Mouse (Mus musculus) c-Kit-positive CD71-negative TER-119-negative erythroid progenitor cells, embryonic 14.5 days (primary cell): ENCODE data around the gene Pde4a.
"Not testable (repeated sequence)": the region's sequence is repeated elsewhere in the genome, so short reads cannot be mapped to it uniquely, and the experiment has no call there.

Source experiments
- DNase-seq: peaks from one replicate; pipeline ENCODE4 v3.0.0-alpha.2; 2013; ENCODE audit warnings: low read depth

Gene Pde4a

DNA sequence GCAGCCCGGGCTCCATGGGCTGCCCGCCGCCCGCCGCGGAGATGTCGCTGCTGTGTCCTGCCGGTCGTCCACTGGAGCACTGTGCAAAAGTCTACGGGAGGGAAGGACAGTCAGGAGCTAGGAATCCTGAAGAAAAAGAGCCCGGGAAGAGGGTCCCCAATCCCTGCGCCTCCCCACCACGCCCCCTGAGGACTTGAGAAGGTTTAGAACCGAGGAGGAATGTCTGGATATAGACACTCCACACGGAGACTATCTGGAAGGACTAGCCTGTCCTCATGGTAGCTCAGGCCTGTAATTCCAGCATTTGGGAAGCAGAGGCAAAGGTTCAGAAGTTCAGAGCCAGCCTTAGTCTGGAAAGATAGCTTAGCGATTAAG, 79.6 kb downstream of the Pde4a start:
- DNase-seq = no peak

DNA sequence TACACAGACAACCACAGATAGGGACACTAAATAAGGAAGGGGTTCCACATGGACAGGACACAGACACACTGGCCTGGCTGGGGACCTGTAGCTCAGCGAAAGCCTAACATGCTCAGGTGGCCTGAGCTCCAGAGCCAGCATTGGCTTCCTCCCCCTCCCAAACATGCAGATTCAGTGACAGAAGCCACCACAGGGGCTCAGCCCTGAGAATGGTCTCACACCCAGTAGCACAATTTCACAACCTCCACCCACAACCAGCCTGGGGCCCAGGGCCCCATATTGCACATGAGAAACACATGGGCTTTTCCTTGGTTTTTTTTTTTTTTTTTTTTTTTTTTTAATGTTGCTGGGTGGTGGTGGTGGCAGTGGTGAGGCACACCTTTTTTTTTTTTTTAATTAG, 80.8 kb downstream of the Pde4a start:
- DNase-seq = no peak

DNA sequence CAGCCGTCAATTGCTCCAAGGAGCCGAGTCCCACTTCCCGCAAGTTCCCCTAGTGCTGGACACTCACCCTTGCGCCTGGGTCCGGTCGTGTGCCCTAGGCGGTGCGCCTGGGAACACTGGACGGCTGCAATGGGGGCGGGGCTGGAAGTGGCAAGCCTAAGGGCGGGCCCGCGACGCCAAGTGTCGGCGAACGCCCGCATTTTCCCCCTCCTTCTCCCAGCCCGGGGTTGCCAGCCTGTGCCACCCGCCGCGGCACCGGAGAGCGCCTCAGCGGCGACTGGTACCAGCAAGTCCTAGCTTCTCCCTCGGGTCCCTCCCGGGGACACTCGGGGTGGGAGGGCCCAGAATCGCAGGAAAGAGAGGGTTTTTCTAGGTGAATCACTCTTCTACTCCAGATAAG, 82.8 kb downstream of the Pde4a start, which contains the start of gene S1pr5:
S1pr5 (minus strand) TSS at position 118 of the 400 bp plus-strand sequence.
- no peak for DNase-seq

DNA sequence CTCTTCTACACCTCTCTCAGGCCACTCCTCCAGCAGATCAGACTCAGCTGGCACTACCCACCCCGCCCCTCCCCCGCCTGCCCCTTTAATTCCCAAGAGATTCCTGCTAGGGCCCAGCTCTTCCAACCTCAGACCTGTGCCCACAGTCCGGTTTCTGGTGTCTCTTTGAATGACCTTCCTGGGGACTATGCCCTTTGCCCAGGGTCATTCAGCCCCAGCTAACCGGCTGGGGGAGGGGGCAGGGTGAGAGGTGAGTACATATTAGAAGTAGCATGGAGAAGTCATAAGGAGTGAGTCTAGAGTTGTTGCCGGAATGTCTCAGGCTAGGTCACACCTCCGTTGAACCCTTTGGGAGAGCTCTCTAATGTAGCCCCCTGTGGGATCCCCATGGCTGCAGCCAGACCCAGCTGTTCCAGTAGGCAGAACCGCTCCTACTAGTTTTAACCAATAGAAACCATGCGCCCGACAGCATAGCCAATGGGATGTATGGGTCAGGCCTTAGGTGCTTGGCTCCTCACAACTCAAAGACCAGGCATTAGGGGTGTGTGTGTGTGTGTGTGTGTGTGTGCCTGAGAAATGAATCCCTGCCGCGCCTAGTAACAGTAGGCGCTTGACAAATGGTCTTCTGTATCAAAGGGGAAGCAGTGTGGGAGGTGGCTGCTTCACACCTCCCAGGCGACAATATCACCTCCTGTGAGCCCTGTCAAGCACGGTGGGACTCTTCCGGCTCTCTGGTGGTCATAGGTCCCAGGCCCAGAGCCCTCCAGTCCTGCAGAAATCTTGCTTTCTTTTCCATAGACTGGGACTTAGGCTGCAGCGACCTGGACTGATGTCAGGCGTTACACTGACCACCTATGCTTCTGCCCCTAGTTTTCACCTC, 84.4 kb downstream of the Pde4a start:
- DNase-seq = no peak

DNA sequence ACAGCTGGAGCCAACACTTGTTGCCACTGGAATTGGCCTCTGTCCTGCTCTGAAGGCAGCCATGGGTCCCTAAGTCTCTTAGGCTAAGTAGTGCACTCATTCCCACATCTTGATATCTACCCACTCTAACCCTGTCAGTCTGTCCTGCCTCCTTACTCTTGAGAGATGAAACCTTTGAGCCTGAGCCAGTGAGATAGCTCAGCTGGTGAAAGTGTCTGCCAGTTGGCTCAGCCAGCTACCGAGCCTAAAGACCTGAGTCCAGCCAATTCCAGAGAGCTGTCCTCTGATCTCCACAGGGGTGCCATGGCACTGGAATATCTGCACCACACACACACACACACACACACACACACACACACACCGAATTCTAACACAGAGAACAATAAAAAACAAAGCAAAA, 85.0 kb downstream of the Pde4a start:
- DNase-seq = no peak

DNA sequence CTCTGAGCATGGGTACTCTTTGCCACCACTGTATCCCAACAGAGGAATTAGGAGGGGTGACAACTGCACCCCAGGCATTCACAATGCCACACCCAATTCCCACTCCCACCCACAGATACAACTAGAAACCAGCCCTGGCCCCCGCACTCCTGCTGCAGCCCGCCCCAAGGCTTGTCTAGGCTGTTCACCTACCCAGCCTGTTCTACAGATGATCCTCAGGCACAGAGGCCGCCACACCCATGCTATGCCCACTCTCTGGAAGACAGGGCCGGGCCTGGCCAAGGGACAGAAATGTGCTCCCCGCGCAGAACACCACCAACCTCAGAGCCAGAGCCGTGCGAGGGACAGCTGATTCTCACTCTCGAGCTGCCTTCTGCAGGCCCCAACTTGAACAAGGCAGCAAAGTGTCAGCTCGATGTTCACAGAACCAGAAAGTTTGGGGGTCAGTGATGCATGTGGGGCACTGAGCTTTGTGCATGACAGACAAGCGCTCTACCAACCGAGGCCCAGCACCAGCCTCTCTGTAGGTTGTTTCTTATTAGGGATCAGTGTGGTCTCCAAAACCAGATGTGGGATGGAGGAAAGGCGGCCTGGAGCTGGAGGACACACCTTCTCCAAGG, 85.7 kb downstream of the Pde4a start:
- DNase-seq = no peak

DNA sequence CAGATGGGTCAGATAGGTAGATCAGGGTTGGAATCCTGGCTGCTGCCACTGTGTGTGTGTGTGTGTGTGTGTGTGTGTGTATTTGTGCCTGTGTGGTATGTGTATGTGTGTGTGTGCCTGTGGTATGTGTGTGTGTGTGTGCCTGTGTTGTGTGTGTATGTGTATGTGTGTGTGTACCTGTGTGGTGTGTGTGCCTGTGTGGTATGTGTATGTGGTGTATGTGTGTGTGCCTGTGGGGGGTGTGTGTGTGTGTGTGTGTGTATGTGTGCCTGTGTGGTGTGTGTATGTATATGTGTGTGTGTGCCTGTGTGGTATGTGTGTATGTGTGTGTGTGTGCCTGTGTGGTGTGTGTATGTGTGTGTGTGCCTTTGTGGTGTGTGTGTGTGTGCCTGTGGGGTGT, 89.2 kb downstream of the Pde4a start:
- DNase-seq = no peak

DNA sequence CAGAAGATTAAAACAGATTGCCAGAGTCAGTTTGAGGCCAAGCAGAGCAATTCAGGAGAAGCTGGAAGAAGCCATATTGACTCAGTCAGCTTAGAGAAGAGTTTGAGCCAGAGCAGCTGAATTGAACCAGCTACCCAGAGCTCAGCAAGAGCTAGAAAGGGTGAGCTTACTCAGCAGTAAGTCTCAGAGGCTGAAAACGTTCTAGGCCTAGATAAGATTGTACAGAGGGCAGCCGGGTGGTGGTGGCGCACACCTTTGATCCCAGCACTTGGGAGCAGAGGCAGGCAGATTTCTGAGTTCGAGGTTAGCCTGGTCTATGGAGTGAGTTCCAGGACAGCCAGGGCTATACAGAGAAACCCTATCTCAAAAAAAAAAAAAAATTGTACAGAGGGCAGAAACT, 90.8 kb downstream of the Pde4a start:
- not testable (repeated sequence) for DNase-seq

DNA sequence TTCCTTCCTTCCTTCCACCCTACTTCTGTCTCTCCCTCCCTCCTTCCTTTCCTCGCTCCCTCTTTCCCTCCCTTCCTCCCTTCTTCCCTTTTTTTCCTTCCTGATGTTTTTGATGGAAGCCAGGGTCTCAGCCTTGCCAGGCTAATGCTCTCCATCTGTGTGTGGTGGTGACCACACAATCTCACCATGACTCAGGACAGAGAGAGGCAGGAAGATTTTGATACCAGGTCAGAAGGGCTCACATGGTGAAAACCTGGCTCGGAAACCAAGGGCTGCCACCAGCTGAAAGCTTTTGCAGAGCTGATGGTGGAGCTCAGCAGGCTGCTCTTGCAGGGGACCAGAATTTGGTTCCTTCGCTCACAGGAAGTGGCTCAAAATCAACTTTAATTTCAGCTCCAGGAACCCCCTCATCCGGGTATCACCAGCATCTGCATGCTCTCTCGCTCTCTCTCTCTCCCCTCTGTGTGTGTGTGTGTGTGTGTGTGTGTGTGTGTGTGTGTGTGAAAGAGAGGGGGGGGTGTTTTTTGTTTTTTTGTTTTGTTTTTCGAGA, 95.1 kb downstream of the Pde4a start:
- no peak for DNase-seq

DNA sequence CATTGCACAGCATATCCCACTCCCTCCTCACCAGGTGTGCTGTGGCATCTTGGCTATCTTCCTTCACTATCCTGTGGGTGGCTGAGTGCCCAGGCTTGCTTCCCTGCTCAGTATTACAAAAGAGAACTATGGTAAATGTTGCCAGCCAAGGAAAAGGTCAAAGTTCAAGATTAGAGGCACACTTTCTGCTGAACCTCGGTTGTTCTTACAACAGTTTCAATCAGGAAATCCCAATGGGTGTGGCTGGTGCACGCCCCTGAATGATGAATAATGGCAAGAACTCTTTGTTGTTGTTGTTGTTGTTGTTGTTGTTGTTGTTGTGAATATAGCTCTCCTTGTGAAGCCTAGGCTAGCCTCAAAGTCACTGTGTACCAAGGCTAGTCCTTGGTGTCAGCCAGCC, 96.3 kb downstream of the Pde4a start:
- DNase-seq = no peak
